Mouse (Mus musculus): ENCODE measurements around the gene Rph3a.
"Not testable (repeated sequence)": the region's sequence is repeated elsewhere in the genome, so short reads cannot be mapped to it uniquely, and the experiment has no call there.

The Rph3a gene

GRCm38 (mm10) chr5:120972278-120972677 is 37.6 kb downstream of the Rph3a start:
- DNase-seq (ENCODE audit: low spot score), result no peak

DNA sequence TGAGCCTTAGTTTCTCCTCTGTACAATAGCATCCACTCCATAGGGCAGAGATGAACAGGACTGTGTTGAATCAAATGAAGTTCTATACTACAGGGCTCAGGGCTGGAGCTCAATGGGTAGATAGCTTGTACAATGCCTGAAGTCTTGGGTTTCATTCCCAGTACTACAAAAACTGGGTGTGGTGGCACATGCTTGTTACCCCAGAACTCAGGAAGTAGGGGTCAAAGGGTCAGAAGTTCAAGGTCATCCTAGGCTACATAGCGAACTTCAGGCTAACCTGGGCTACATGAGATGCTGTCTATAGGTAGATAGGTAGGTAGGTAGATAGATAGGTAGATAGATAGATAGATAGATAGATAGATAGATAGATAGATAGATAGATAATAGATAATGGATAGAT is 38.6 kb downstream of the Rph3a start:
- no peak for DNase-seq (ENCODE audit: low spot score)

DNA sequence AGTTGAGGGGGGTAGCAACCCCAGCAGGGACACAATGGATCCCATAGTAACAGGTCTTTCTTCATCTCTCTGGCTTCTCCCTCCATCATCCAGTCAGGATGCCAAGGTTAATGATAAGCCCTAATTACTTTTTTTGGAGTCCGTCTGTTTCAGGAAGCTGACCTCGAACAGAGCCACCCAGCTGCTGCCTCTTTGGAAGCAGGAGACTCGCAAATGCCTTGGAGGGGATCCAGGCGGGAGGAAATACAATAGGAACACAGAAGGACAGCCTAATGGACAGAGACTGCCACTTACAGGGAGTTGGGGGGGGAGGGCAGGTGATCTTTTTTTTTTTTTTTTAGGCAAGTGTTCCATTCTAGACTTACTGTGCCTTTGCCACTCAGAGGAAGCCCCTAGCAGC is 40.2 kb downstream of the Rph3a start:
- DNase-seq (ENCODE audit: low spot score), result no peak

GRCm38 (mm10) chr5:120968799-120969198 is 41.1 kb downstream of the Rph3a start:
- DNase-seq (ENCODE audit: low spot score), result no peak

DNA sequence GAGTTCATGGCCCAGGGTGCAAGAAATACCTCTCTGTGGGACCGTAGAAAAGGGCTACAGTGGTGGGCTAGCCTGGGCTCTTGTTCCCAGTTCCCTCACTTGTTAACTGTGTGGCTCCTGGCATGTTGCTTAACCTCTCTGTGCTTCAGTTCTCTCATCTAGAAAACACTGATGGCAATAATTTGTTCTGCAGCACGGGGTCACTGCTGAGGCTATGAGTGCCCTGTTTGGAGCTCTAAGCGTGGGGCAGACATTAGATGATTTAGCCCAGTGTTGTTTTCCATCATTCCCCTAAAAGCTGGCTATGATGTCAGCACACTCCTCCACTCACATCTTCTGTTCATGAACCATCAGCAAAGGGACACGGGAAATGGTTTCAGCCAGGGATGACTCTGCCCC is 41.8 kb downstream of the Rph3a start:
- DNase-seq (ENCODE audit: low spot score), result no peak

DNA sequence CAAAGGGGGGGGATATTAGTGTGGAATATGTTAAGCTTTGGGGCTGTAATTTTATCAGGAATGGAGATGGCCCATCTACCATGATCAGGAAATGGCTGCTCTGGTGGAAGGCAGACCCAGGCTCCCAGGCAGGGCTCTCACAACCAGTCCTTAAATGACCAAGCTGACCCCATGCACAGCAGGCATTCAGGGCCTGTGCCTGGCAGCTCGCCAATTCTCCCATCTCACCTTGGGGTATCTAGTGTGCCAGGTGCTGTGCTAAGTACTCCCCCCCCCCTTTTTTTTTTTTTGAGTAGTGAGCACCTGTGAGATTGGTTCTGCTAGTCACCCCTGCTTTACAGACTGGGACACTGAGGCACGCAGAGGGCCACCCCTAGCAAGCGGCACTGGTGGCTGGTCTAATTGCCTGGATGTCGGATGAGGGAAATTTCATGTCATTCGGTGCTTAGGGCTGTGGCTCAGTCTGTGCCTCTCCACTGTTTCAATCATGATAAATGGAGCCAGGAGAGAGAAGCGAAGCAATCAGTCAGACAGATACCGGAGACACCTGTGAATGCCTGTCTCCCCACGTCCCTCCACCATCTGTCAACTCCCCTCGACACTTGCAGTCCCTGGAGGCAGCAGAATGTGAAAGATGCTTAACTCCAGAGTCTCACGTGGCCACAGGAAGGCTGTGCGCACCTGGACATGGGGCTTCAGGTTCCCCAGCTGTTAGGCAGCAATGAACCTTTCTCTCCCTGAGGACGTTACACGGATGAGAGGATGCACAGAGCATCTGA is 42.3 kb downstream of the Rph3a start:
- no peak for DNase-seq (ENCODE audit: low spot score)

DNA sequence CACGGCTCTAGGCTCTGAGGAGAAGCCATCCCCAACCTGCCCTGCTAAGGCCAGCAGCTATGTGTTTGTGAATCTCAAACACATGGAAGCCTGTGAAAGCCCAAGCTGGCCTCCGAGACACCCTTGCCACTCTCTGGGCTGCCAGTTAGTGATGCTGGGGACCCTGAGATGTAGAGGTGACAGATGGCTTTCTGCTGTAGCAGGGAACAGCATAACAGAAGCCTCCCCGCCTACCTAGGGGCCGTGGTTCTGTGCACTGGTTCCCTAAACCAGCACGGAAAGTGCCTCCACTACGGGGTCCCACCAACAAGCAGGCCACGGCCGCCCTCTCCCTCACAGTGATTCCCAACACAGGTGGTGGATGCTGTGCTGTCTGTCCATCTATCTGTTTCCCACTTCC is 43.0 kb downstream of the Rph3a start:
- no peak for DNase-seq (ENCODE audit: low spot score)

- DNase-seq (ENCODE audit: low spot score), result no peak
These were observed 43.7 kb downstream of the Rph3a start for GRCm38 (mm10) chr5:120966156-120966555.

GRCm38 (mm10) chr5:120961004-120961403 is 48.9 kb downstream of the Rph3a start:
- no peak for DNase-seq (ENCODE audit: low spot score)

DNA sequence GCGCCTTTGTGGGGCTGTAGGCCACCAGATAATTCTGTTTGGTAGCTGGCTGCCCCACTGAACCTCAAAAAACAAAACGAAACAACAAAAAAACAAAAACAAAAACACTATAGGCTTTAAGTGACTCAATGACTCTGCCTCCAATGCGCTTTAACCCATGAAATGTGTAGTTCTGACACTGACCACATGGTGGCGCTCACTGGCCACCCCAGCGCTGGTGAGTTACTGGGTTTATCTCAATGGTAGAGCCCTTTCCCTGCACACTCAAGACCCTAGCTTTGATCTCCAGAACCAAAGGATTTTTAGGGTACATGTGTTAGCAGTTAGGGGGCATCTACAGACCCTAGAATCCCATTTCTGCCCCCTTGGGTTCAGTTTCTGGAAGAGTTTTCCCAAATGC is 55.9 kb downstream of the Rph3a start:
- DNase-seq (ENCODE audit: low spot score), result no peak

- DNase-seq (ENCODE audit: low spot score), result no peak
These were observed 57.6 kb downstream of the Rph3a start for GRCm38 (mm10) chr5:120952242-120952770.

DNA sequence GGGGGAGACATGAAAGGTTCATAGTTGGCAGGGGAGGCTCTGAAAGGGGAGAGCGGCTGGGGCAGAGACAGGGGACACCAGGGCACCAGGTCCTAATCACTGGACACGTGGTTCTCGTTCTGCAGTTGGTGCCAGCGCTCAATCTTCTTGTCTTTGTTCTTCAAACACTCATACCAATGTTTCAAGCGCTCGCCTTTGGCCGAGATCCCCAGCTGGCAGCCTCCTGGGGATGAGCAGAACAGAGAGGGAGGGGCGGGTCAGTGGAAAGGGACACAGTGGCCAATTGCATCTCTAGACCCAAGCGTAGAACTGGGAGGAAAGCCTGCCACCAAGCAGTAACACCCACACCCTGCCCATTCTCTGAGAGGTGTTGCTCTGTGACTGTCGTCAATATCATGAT is 67.8 kb downstream of the Rph3a start:
- no peak for DNase-seq (ENCODE audit: low spot score)

DNA sequence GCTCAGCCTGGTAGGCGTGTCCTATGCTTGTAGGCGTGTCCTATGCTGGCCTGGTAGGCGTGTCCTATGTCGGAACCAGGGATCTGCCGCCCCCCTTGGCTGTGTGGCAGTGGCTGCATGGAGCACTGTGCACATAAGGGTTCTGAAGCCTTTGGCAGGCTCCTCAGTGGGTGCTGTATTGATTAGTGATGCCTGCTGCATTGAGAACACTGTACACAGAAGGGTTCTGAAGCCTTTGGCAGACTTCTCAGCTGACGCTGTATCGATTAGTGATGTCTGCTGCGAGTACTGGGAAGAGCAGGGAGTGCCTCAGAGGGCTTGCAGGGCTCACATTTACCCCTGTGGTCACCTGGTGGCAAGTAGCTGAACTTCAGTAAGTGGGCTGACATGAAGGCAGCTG is 71.3 kb downstream of the Rph3a start:
- DNase-seq (ENCODE audit: low spot score), result no peak

GRCm38 (mm10) chr5:120937841-120938240 is 72.1 kb downstream of the Rph3a start:
- DNase-seq (ENCODE audit: low spot score), result no peak

- DNase-seq (ENCODE audit: low spot score), result no peak
These were observed 75.9 kb downstream of the Rph3a start for GRCm38 (mm10) chr5:120933966-120934365.

- DNase-seq (ENCODE audit: low spot score), result no peak
These were observed 82.9 kb downstream of the Rph3a start for GRCm38 (mm10) chr5:120927036-120927435.

GRCm38 (mm10) chr5:120926311-120926710 is 83.6 kb downstream of the Rph3a start:
- not testable (repeated sequence) for DNase-seq (ENCODE audit: low spot score)

GRCm38 (mm10) chr5:120924520-120924919 is 85.4 kb downstream of the Rph3a start:
- not testable (repeated sequence) for DNase-seq (ENCODE audit: low spot score)

GRCm38 (mm10) chr5:120923969-120924368 is 85.9 kb downstream of the Rph3a start:
- no peak for DNase-seq (ENCODE audit: low spot score)

GRCm38 (mm10) chr5:120920296-120920695 is 89.6 kb downstream of the Rph3a start:
- no peak for DNase-seq (ENCODE audit: low spot score)

DNA sequence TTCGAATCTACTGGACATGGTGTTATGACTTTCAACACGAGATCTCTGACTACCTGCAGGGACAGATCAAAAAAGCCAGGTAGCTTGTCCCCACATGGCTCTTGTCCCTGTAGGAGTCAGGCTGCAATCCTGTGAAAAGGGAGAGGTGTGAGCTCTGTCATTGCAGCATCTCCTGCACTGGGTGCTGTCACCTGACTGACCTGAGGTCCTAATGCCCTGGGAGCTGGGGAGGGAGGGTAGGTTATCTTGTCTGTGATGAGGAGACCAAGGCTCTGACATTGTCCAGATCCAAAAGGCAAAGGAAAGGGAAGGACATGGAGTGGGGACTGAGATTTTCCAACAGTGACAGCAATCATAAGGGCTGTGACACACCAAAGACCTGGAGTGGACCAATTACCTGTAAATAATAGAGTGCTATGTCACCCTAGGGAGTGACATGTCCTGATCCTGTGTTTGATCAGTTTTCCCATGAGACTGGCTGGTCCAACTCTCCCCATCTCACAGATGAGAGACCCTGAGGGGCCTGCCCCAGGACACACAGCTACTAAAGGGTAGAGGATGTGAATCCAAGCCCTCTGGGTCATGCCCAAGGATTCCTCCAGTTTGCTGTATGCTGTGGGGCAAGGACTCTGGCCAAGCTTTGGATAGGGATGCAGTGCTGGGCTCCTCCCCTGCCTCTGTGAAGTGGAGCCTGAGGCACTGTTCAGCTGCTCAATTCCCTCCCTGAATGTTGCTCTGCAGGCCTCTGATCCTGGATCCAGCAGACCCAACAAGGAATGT is 90.5 kb downstream of the Rph3a start:
- not testable (repeated sequence) for DNase-seq (ENCODE audit: low spot score)

DNA sequence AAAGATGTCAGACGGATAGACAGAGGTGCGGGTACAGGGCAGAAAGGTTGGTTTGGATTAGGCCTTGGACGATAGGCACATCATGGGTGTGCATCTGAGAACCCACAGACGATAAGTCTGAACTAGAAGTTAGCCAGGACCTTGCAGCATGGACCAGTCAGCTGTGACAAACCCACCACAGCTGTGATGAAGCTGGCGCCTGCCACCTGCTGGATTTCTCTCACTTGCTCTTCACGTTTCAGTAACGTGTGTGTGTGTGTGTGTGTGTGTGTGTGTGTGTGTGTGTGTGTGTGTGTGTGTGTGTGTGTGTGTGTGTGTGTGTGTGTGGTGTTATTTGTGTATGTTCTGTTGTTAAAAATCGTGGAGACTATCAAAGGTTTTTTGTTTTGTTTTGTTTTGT is 95.7 kb downstream of the Rph3a start, which contains the start of gene Oas1d:
Oas1d (plus strand) TSS at position 333 of the 400 bp plus-strand sequence.
- not testable (repeated sequence) for DNase-seq (ENCODE audit: low spot score)

Measured in ovary, postnatal 36 days (tissue).